Mouse (Mus musculus) heart, postnatal 0 days (tissue): ENCODE data around the gene Slc44a3. TPM values are rescaled to one million over a fixed set of nuclear protein-coding genes. Genes with fewer than 3 reads are reported as not detected.

Experiments used
- ATAC-seq: fragments of 200-750 bp; cut with Nextera tagmentation; 2 replicates; pipeline ENCODE4 v1.8.0; 2017; ENCODE audit warnings: low read depth, moderate number of reproducible peaks, moderate library complexity; ENCODE audit not compliant: insufficient read depth
- DNase-seq: peaks from one replicate; pipeline ENCODE4 v3.0.0-alpha.2; 2016; ENCODE audit warnings: low spot score
- H3K27ac ChIP-seq: fragments of 300-500 bp; sonication (generic); 2 replicates; pipeline ENCODE4 v1.5.1; 2014; ENCODE audit warnings: low read depth, mild to moderate bottlenecking
- H3K27me3 ChIP-seq: fragments of 300-500 bp; sonication (generic); 2 replicates; pipeline ENCODE4 v1.6.1; 2014; ENCODE audit warnings: low read length, mixed read lengths; ENCODE audit not compliant: control insufficient read depth, insufficient read depth
- H3K36me3 ChIP-seq: fragments of 300-500 bp; sonication (generic); replicated peaks from 2 replicates; pipeline ENCODE4 v1.6.1; 2014; ENCODE audit warnings: low read length, mixed read lengths; ENCODE audit not compliant: control insufficient read depth, insufficient read depth
- H3K4me1 ChIP-seq: fragments of 300-500 bp; sonication (generic); 2 replicates; pipeline ENCODE4 v1.6.1; 2014; ENCODE audit warnings: antibody characterized with exemption; ENCODE audit not compliant: control insufficient read depth, insufficient read depth
- H3K4me2 ChIP-seq: fragments of 300-500 bp; sonication (generic); 2 replicates; pipeline ENCODE4 v1.6.1; 2014; ENCODE audit warnings: low read depth, mild to moderate bottlenecking, low read length, moderate library complexity
- H3K4me3 ChIP-seq: fragments of 300-500 bp; sonication (generic); 2 replicates; pipeline ENCODE4 v1.5.1; 2014; ENCODE audit warnings: low read depth, low read length
- H3K9ac ChIP-seq: fragments of 300-500 bp; sonication (generic); replicated peaks from 2 replicates; pipeline ENCODE4 v1.6.1; 2014; ENCODE audit warnings: low read depth, low read length, mixed read lengths
- H3K9me3 ChIP-seq: fragments of 300-500 bp; sonication (generic); replicated peaks from 2 replicates; pipeline ENCODE4 v1.6.1; 2016; ENCODE audit warnings: low read length; ENCODE audit not compliant: control insufficient read depth
- CTCF ChIP-seq: IDR thresholded peaks from 2 replicates; pipeline ENCODE4 v1.5.1; 2016; ENCODE audit warnings: antibody characterized with exemption, control low read depth, low read depth
- EP300 ChIP-seq: IDR thresholded peaks from 2 replicates; pipeline ENCODE4 v1.6.1; 2016; ENCODE audit warnings: antibody characterized with exemption, low read depth
- WGBS: fragments of 180-500 bp; shearing (Covaris S2); extraction: QIAGEN DNeasy Blood & Tissue Kit; methylation state at CpG from one replicate; pipeline ENCODE4 v1.1.7; 2014; 5-methylcytosine and 5-hydroxymethylcytosine counted together
- polyA plus RNA-seq: library from polyadenylated mRNA; unstranded; fragments of >200 nt; fragmentation: Nextera tagmentation; extraction: Ambion mirVana; gene quantifications from 2 replicates; pipeline ENCODE4 v1.2.1, GENCODE M21; 2015
- total RNA-seq: library from RNA; depleted of rRNA; stranded (reverse); fragments of >200 nt; gene quantifications from 2 replicates; pipeline ENCODE4 v1.2.3, GENCODE M21; 2014; ENCODE audit warnings: low replicate concordance; rRNA removed

Slc44a3 gene
- total and polyA plus RNA-seq, 2 experiments from 2014 or later, result 0.79 to 6.0 TPM

GRCm38 (mm10) chr3:121416171-121417154 lies 115.7 kb downstream of the Slc44a3 start:
- Histone ChIP-seq H3K27me3 (no peaks in the 10 kb centered on the region), H3K9ac (no peak overlapping the region), H3K27ac (no peak overlapping the region), H3K4me2 (no peak overlapping the region), H3K4me3 (no peak overlapping the region), H3K9me3 (no peaks in the 10 kb centered on the region), H3K4me1 (peaks cover 10% of the 10 kb centered on the region; the same call in 1 of the 2 replicates), H3K36me3 (no peaks in the 10 kb centered on the region)
- no peak for ATAC-seq
- TF ChIP-seq EP300 (no peak), CTCF (no peak)
- no peak for DNase-seq
- WGBS, result 84% methylated on average over 5 of the region's 5 CpGs

- no peaks in the 10 kb centered on the region for H3K4me1 ChIP-seq
- no peaks in the 10 kb centered on the region for H3K36me3 ChIP-seq
- no peaks in the 10 kb centered on the region for H3K27me3 ChIP-seq
- no peak overlapping the region for H3K9ac ChIP-seq
- no peak overlapping the region for H3K4me2 ChIP-seq
- no peak for DNase-seq
- H3K27ac ChIP-seq, result no peak overlapping the region
- no peak for TF ChIP-seq EP300
- TF ChIP-seq CTCF, result no peak
- no peak for ATAC-seq
- H3K9me3 ChIP-seq, result no peaks in the 10 kb centered on the region
- WGBS, result 65% methylated on average over 6 of the region's 6 CpGs
- no peak overlapping the region for H3K4me3 ChIP-seq
Measured at GRCm38 (mm10) chr3:121411450-121411849, 120.8 kb downstream of the Slc44a3 start.

Other genes with a start within 250 kb of the Slc44a3 start
- gene Tmem56, start 249.3 kb downstream of the Slc44a3 start, total RNA-seq, result 0.73 and 4.4 TPM in 2 replicates
- 0.36 and 0.48 TPM in 2 replicates for gene Tmem56, start 249.3 kb downstream of the Slc44a3 start, polyA plus RNA-seq
- gene Alg14, start 240.6 kb downstream of the Slc44a3 start, total RNA-seq, result 27.3 and 27.6 TPM in 2 replicates
- gene Alg14, start 240.6 kb downstream of the Slc44a3 start, polyA plus RNA-seq, result 27.1 and 30.8 TPM in 2 replicates
- 132 and 166 TPM in 2 replicates for gene Cnn3, start 105.9 kb downstream of the Slc44a3 start, total RNA-seq
- gene Cnn3, start 105.9 kb downstream of the Slc44a3 start, polyA plus RNA-seq, result 187 and 190 TPM in 2 replicates
- gene 4930432M17Rik, start 138.4 kb upstream of the Slc44a3 start, total RNA-seq, result not detected in 2 replicates
- gene 4930432M17Rik, start 138.4 kb upstream of the Slc44a3 start, polyA plus RNA-seq, result not detected in 2 replicates
- gene F3, start 191.1 kb upstream of the Slc44a3 start, total RNA-seq, result 5.2 and 10.8 TPM in 2 replicates
- 13.7 and 14.6 TPM in 2 replicates for gene F3, start 191.1 kb upstream of the Slc44a3 start, polyA plus RNA-seq